Mouse (Mus musculus) cerebellum, adult 18-20 months (tissue): ENCODE results near the gene Zfp947.
"Not testable (repeated sequence)": the region's sequence is repeated elsewhere in the genome, so short reads cannot be mapped to it uniquely, and the experiment has no call there.

Experiments used
- DNase-seq, 2 experiments: peaks; one replicate each; pipeline ENCODE4 v3.0.0; 2021

Zfp947 gene

GRCm38 (mm10) chr17:22165722-22166294, at the start of gene Zfp947:
Zfp947 (minus strand) TSS chr17:22166190.
- DNase-seq, result peak; percentile 45 to 51

- peak in 1 of 2 experiments; percentile 3 for DNase-seq
Measured at GRCm38 (mm10) chr17:22165304-22165703, 686 bp downstream of the Zfp947 start.

GRCm38 (mm10) chr17:22153951-22154350, 12.0 kb downstream of the Zfp947 start:
- DNase-seq, result not testable (repeated sequence)

GRCm38 (mm10) chr17:22118770-22119169, 47.2 kb downstream of the Zfp947 start:
- no peak for DNase-seq
